Mouse (Mus musculus) kidney, postnatal 0 days (tissue): ENCODE results near the gene Pcdh15. TPM values are rescaled to one million over a fixed set of nuclear protein-coding genes. Genes with fewer than 3 reads are reported as not detected.

ENCODE experiments used
- ATAC-seq: fragments of 200-750 bp; cut with Nextera tagmentation; replicated peaks from 2 replicates; pipeline ENCODE4 v1.8.0; 2017; ENCODE audit warnings: low read depth, moderate number of reproducible peaks, moderate TSS enrichment, moderate library complexity; ENCODE audit not compliant: low FRiP score
- DNase-seq: peaks from one replicate; pipeline ENCODE4 v3.0.0-alpha.2; 2016; ENCODE audit warnings: low spot score
- H3K27ac ChIP-seq: fragments of 300-500 bp; sonication (generic); 2 replicates; pipeline ENCODE4 v1.5.1; 2014; ENCODE audit warnings: mild to moderate bottlenecking
- H3K27me3 ChIP-seq: fragments of 300-500 bp; sonication (generic); 2 replicates; pipeline ENCODE4 v1.6.1; 2014; ENCODE audit warnings: low read length, mixed read lengths; ENCODE audit not compliant: insufficient read depth
- H3K36me3 ChIP-seq: fragments of 300-500 bp; sonication (generic); 2 replicates; pipeline ENCODE4 v1.6.1; 2014; ENCODE audit warnings: low read length, mixed read lengths; ENCODE audit not compliant: insufficient read depth
- H3K4me1 ChIP-seq: fragments of 300-500 bp; sonication (generic); replicated peaks from 2 replicates; pipeline ENCODE4 v1.6.1; 2014; ENCODE audit warnings: antibody characterized with exemption, low read length, mixed read lengths; ENCODE audit not compliant: insufficient read depth
- H3K4me2 ChIP-seq: fragments of 300-500 bp; sonication (generic); 2 replicates; pipeline ENCODE4 v1.6.1; 2014; ENCODE audit warnings: mild to moderate bottlenecking, low read length, moderate library complexity, mixed read lengths
- H3K4me3 ChIP-seq: fragments of 300-500 bp; sonication (generic); replicated peaks from 2 replicates; pipeline ENCODE4 v1.5.1; 2014; ENCODE audit warnings: low read depth, low read length
- H3K9ac ChIP-seq: fragments of 300-500 bp; sonication (generic); 2 replicates; pipeline ENCODE4 v1.6.1; 2014; ENCODE audit warnings: low read depth, low read length
- H3K9me3 ChIP-seq: fragments of 300-500 bp; sonication (generic); replicated peaks from 2 replicates; pipeline ENCODE4 v1.6.1; 2016; ENCODE audit warnings: low read length, inconsistent platforms, mixed read lengths
- CTCF ChIP-seq: IDR thresholded peaks from 2 replicates; pipeline ENCODE4 v1.5.1; 2016; ENCODE audit warnings: antibody characterized with exemption, low read depth, mild to moderate bottlenecking, moderate library complexity
- WGBS: fragments of 180-500 bp; shearing (Covaris S2); extraction: QIAGEN DNeasy Blood & Tissue Kit; methylation state at CpG from one replicate; pipeline ENCODE4 v1.1.7; 2014; 5-methylcytosine and 5-hydroxymethylcytosine counted together
- polyA plus RNA-seq: library from polyadenylated mRNA; unstranded; fragments of >200 nt; fragmentation: Nextera tagmentation; extraction: Ambion mirVana; gene quantifications from 2 replicates; pipeline ENCODE4 v1.2.1, GENCODE M21; 2015

Pcdh15 gene
- polyA plus RNA-seq, 1 experiment from 2014 or later: 0.33 TPM

DNA sequence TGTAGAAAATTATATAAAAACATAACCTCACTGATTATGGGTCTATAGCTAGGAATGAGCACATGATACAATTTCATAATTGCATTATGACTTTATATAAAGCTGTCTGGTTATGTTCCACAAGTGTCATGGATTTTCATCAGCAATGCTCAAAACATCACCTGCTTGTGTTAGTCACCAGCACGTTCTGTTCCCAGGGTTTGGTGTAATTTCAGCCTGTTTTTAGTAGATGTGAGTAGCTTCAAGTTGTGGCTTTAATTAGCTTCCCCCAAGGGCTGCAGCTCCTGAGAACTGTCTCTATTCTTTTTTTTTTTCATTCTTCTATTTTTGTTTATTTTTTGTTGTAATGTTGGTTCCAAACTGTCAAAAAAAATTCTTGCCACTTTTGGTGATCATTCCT is 809.4 kb downstream of the Pcdh15 start:
- no peaks in the 10 kb centered on the region for H3K4me1 ChIP-seq
- no peak overlapping the region for H3K9ac ChIP-seq
- H3K4me3 ChIP-seq: no peak overlapping the region
- H3K27me3 ChIP-seq: no peaks in the 10 kb centered on the region
- TF ChIP-seq CTCF: no peak
- H3K36me3 ChIP-seq: no peaks in the 10 kb centered on the region
- DNase-seq (no peak), ATAC-seq (no peak)
- 59% methylated on average over 1 of the region's 1 CpGs for WGBS
- no peak overlapping the region for H3K4me2 ChIP-seq
- H3K9me3 ChIP-seq: no peaks in the 10 kb centered on the region
- no peak overlapping the region for H3K27ac ChIP-seq

DNA sequence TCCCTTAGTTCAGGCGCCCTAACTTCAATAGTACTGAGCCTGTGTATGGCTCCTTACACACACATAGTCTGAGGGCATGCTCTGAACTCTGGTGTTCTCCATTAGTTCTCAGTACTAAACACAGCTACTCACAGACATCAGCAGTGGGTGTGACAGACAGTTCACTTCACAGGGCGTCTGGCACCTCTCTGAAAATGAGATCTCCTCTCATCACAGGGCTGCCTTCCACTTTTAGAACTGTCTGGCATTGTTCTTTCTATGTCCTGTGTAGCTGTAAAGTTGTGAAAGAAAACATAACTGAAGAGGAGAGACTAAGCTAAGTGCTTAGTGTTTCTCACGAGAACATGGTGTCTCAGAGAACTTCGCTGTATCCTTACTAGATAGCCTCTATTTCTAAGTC is 816.0 kb downstream of the Pcdh15 start:
- no peaks in the 10 kb centered on the region for H3K36me3 ChIP-seq
- TF ChIP-seq CTCF: no peak
- WGBS: 72% methylated on average over 4 of the region's 4 CpGs
- no peaks in the 10 kb centered on the region for H3K4me1 ChIP-seq
- H3K27ac ChIP-seq: no peak overlapping the region
- no peak overlapping the region for H3K4me3 ChIP-seq
- no peaks in the 10 kb centered on the region for H3K9me3 ChIP-seq
- no peak overlapping the region for H3K4me2 ChIP-seq
- no peak for ATAC-seq
- no peaks in the 10 kb centered on the region for H3K27me3 ChIP-seq
- DNase-seq: no peak
- no peak overlapping the region for H3K9ac ChIP-seq

DNA sequence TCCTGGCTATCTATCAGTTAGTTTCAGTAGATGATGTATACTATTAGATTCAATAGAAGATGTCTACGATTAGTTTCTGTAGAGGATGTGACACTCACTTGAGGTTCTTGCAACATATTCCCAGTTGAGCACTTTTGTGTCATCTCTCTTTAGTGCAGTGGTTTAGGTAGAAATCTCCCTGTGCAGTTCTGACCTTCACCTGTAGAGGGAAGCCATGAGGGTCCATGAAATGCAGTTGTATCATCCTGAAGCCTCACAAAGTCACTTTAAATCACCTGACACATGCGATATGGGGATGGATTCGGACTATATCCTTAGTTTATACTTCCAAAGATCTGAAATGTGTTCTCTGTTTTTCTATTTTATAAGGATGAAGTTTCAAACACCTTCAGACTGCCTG is 822.4 kb downstream of the Pcdh15 start:
- Histone ChIP-seq H3K4me1 (no peaks in the 10 kb centered on the region), H3K9ac (no peak overlapping the region), H3K27ac (no peak overlapping the region), H3K36me3 (no peaks in the 10 kb centered on the region), H3K4me3 (no peak overlapping the region), H3K4me2 (no peak overlapping the region), H3K9me3 (no peaks in the 10 kb centered on the region), H3K27me3 (no peaks in the 10 kb centered on the region)
- ATAC-seq: no peak
- 59% methylated on average over 3 of the region's 3 CpGs for WGBS
- peak; percentile 7 for DNase-seq
- TF ChIP-seq CTCF: peak; percentile 60

DNA sequence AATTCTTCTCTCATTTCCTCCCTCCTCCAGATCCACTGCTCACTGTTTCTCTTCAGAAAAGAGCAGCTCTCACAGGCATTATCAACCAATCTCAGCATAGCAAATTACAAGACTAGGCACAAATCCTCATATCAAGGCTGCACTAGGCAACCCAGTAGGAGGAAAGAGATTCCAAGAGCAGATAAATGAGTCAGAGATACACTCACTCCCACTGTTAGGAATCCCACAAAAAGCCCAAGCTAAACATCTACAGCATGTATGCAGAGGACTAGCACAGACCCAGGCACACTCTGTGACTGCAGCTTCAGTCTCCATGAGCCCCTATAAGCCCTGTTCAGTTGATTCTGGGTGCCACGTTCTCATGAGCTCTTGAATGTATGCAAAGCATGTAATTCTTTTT is 829.5 kb downstream of the Pcdh15 start:
- Histone ChIP-seq H3K4me1 (no peaks in the 10 kb centered on the region), H3K9ac (no peak overlapping the region), H3K4me2 (no peak overlapping the region), H3K4me3 (no peak overlapping the region), H3K27ac (no peak overlapping the region), H3K9me3 (no peaks in the 10 kb centered on the region), H3K27me3 (no peaks in the 10 kb centered on the region), H3K36me3 (no peaks in the 10 kb centered on the region)
- 76% methylated on average over 1 of the region's 1 CpGs for WGBS
- DNase-seq (no peak), ATAC-seq (no peak)
- no peak for TF ChIP-seq CTCF

DNA sequence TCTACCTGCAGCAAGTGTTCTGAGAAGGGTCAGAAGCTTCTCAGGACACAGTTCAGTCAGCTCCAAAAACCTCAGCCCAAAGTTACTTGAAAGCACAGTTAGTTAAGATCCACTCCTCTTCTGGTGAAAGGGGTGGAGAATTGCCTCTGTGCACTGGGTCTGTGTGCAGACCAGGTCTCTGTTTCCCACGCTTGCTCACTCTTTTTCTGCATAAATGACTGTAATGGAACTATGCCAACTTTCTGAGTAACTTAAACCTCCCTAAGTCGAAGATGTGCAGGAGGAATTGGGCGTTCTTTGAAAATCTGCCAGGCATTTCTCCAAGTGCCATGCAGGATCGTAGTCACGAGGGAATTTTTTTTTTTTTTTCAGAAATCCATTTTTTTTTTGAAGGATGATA is 830.6 kb downstream of the Pcdh15 start:
- H3K27me3 ChIP-seq: no peaks in the 10 kb centered on the region
- H3K4me1 ChIP-seq: no peaks in the 10 kb centered on the region
- 60% methylated on average over 5 of the region's 5 CpGs for WGBS
- H3K4me2 ChIP-seq: no peak overlapping the region
- ATAC-seq: no peak
- H3K9me3 ChIP-seq: no peaks in the 10 kb centered on the region
- no peak overlapping the region for H3K27ac ChIP-seq
- H3K4me3 ChIP-seq: no peak overlapping the region
- no peak for DNase-seq
- no peak for TF ChIP-seq CTCF
- no peak overlapping the region for H3K9ac ChIP-seq
- no peaks in the 10 kb centered on the region for H3K36me3 ChIP-seq

DNA sequence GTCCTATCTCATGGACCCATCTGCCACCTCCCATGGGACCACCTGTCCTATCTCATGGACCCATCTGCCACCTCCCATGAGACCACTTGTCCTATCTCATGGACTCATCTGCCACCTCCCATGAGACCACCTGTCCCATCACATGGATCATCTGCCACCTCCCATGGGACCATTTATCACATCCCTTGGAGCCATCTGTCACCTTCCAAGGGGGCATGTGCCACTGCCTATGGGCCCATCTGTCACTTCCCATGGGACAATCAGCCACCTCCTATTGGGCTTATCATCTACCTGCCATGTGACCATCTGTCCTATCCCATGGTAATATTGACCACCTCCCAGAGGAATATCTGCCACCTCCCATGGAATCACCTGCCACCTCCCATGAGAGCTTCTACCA is 832.0 kb downstream of the Pcdh15 start:
- Histone ChIP-seq H3K4me2 (no peak overlapping the region), H3K36me3 (no peaks in the 10 kb centered on the region), H3K9me3 (no peaks in the 10 kb centered on the region), H3K4me3 (no peak overlapping the region), H3K9ac (no peak overlapping the region), H3K4me1 (no peaks in the 10 kb centered on the region), H3K27me3 (no peaks in the 10 kb centered on the region), H3K27ac (no peak overlapping the region)
- no peak for TF ChIP-seq CTCF
- no peak for ATAC-seq
- no peak for DNase-seq

DNA sequence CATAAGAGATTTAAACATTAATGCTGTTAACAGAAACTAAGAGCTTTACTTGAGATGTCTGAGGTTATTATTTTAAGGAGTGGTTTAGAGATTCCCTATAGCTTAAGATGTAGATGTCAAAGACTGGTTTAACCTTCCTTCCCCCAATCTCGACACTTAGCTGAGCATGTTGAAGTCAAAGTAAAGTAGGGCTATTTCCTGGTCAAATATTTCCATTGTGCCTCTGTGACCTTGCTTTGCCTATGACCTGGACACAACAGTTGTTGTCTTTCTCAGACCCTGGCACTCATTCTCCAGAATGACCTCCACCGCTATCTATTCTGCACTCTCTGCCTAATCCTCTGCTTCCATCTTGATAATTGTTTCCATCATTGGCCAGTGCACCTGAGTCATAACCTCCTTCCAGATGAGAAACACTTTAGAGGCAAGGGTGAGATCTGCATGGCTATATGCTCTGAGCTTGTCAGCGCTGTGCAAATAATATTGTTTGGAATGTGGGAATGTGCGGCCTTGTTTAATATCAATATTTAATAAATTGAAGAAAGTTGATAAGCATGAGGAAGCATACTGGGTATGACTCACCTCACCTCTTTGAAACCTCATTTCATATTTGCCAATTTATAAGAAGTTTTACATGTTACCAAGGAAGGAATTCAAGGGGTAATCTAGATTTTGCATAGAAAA is 833.0 kb downstream of the Pcdh15 start:
- no peak overlapping the region for H3K4me3 ChIP-seq
- H3K27me3 ChIP-seq: no peaks in the 10 kb centered on the region
- no peak overlapping the region for H3K4me2 ChIP-seq
- ATAC-seq (no peak), DNase-seq (no peak)
- no peak for TF ChIP-seq CTCF
- H3K36me3 ChIP-seq: no peaks in the 10 kb centered on the region
- H3K27ac ChIP-seq: no peak overlapping the region
- H3K4me1 ChIP-seq: no peaks in the 10 kb centered on the region
- H3K9me3 ChIP-seq: no peaks in the 10 kb centered on the region
- 89% methylated on average over 4 of the region's 4 CpGs for WGBS
- H3K9ac ChIP-seq: no peak overlapping the region
